Comparison of ENCODE assay signal across 8 mouse cellular contexts in genomic region chr2:130451086-130451726, GRCm38 (mm10). TPM values are rescaled to one million over a fixed set of nuclear protein-coding genes. Genes with fewer than 3 reads are reported as not detected.
DNase-seq lines count a peak whose midpoint lies in the region; ATAC-seq and TF ChIP-seq lines count a peak whose summit lies in the region.

No protein-coding gene starts in this region.

- no peak for DNase-seq in cerebellum, adult 2 months
- DNase-seq in cerebellum, postnatal 25 days = no peak
- no peak for DNase-seq in testis, postnatal 10 days (ENCODE audit: low spot score)
- DNase-seq in thymus, postnatal 4 days = no peak
- DNase-seq in layer of hippocampus, postnatal 25 days (ENCODE audit: extremely low spot score in 1 of 2, low spot score in 1 of 2) = no peak
- DNase-seq in thymus, postnatal 36 days = no peak

- H3K27ac ChIP-seq in cerebellum, adult 2 months (ENCODE audit: insufficient read depth, low read length) = no peak overlapping the region
- no peak overlapping the region for H3K27ac ChIP-seq in testis, adult 2 months (ENCODE audit: control insufficient read depth, insufficient read depth, low read depth, low read length)
- no peak overlapping the region for H3K27ac ChIP-seq in limb, embryonic 15.5 days

- no peaks in the 10 kb centered on the region for H3K27me3 ChIP-seq in cerebellum, adult 2 months (ENCODE audit: control insufficient read depth, insufficient read depth, low read length)
- no peaks in the 10 kb centered on the region for H3K27me3 ChIP-seq in testis, adult 2 months (ENCODE audit: control insufficient read depth, insufficient read depth, low read length)
- no peaks in the 10 kb centered on the region; the same call in 1 of the 2 replicates for H3K27me3 ChIP-seq in limb, embryonic 15.5 days

- peak overlapping the region; percentile 72 for H3K4me3 ChIP-seq in cerebellum, adult 2 months (replicated peaks; ENCODE audit: insufficient read depth, low read depth, low read length)
- peak overlapping the region; percentile 15; the same call in 1 of the 2 replicates for H3K4me3 ChIP-seq in testis, adult 2 months (ENCODE audit: control insufficient read depth, low read depth, low read length)
- H3K4me3 ChIP-seq in limb, embryonic 15.5 days = peak overlapping the region; percentile 93

- peaks cover 13% of the 10 kb centered on the region for H3K4me1 ChIP-seq in cerebellum, adult 2 months (ENCODE audit: control insufficient read depth, insufficient read depth, low read length)
- H3K4me1 ChIP-seq in testis, adult 2 months (ENCODE audit: control insufficient read depth, insufficient read depth, low read length) = peaks cover 9% of the 10 kb centered on the region
- peaks cover 24% of the 10 kb centered on the region for H3K4me1 ChIP-seq in limb, embryonic 15.5 days

- no peaks in the 10 kb centered on the region for H3K9me3 ChIP-seq in limb, embryonic 15.5 days

- no peak overlapping the region for H3K9ac ChIP-seq in limb, embryonic 15.5 days

- no peaks in the 10 kb centered on the region for H3K36me3 ChIP-seq in testis, adult 2 months (ENCODE audit: control insufficient read depth, insufficient read depth, low read length)
- no peaks in the 10 kb centered on the region for H3K36me3 ChIP-seq in limb, embryonic 15.5 days

- 26% methylated on average over 14 of the region's 14 CpGs for WGBS in cerebellum, adult 2 months
- 63% methylated on average over 14 of the region's 14 CpGs for WGBS in limb, embryonic 15.5 days

- H3K4me2 ChIP-seq in limb, embryonic 15.5 days = peak overlapping the region; percentile 84

- no peak for TF ChIP-seq CTCF in cerebellum, adult 2 months (IDR thresholded peaks at IDR 0.05; ENCODE audit: borderline replicate concordance, insufficient read depth, low read depth, low read length)
- no peak for TF ChIP-seq CTCF in testis, adult 2 months (IDR thresholded peaks at IDR 0.05; ENCODE audit: control insufficient read depth, insufficient read depth, insufficient replicate concordance, low read depth, low read length)

- no peak for ATAC-seq in limb, embryonic 15.5 days (ENCODE audit: insufficient number of reproducible peaks, low FRiP score, low TSS enrichment, low read depth)

- TF ChIP-seq POLR2A in cerebellum, adult 2 months (IDR thresholded peaks at IDR 0.05; ENCODE audit: borderline replicate concordance, insufficient read depth, low read length) = no peak
- no peak for TF ChIP-seq POLR2A in testis, adult 2 months (IDR thresholded peaks at IDR 0.05; ENCODE audit: control insufficient read depth, low read depth, low read length)

RNA-seq across cellular contexts. Expression of gene Ptpra, which starts 1.1 kb away (rescaled TPM):
- polyA plus RNA-seq in cerebellum, adult 2 months (2012; rRNA removed) = 157 and 159 TPM in 2 replicates
- polyA plus RNA-seq in testis, adult 2 months (2012; rRNA removed) = 11.0 and 11.6 TPM in 2 replicates
- 86.6 and 106 TPM in 2 replicates for polyA plus RNA-seq in limb, embryonic 15.5 days (2015; fragmentation: Nextera tagmentation; extraction: Ambion mirVana)
- total RNA-seq in layer of hippocampus, postnatal 25 days (2021) = 100 to 1,000 TPM; 322 to 337 TPM

RNA-seq across cellular contexts. Expression of gene Pced1a, which starts 26.7 kb away (rescaled TPM):
- polyA plus RNA-seq in cerebellum, adult 2 months (2012; rRNA removed) = 21.8 and 23.5 TPM in 2 replicates
- 46.3 and 48.0 TPM in 2 replicates for polyA plus RNA-seq in testis, adult 2 months (2012; rRNA removed)
- 16.2 and 17.2 TPM in 2 replicates for polyA plus RNA-seq in limb, embryonic 15.5 days (2015; fragmentation: Nextera tagmentation; extraction: Ambion mirVana)
- 10 to 100 TPM; 22.4 to 25.4 TPM for total RNA-seq in layer of hippocampus, postnatal 25 days (2021)

RNA-seq across cellular contexts. Expression of gene Vps16, which starts 27.1 kb away (rescaled TPM):
- polyA plus RNA-seq in cerebellum, adult 2 months (2012; rRNA removed) = 120 and 128 TPM in 2 replicates
- polyA plus RNA-seq in testis, adult 2 months (2012; rRNA removed) = 45.6 and 55.8 TPM in 2 replicates
- polyA plus RNA-seq in limb, embryonic 15.5 days (2015; fragmentation: Nextera tagmentation; extraction: Ambion mirVana) = 94.2 and 106 TPM in 2 replicates
- 10 to 100 TPM; 91.6 to 95.2 TPM for total RNA-seq in layer of hippocampus, postnatal 25 days (2021)

RNA-seq across cellular contexts. Expression of gene Tmem239, which starts 44.9 kb away (rescaled TPM):
- not detected in 2 replicates for polyA plus RNA-seq in cerebellum, adult 2 months (2012; rRNA removed)
- 251 and 255 TPM in 2 replicates for polyA plus RNA-seq in testis, adult 2 months (2012; rRNA removed)
- 0.14 and 0.15 TPM in 2 replicates for polyA plus RNA-seq in limb, embryonic 15.5 days (2015; fragmentation: Nextera tagmentation; extraction: Ambion mirVana)
- total RNA-seq in layer of hippocampus, postnatal 25 days (2021) = not detected

RNA-seq across cellular contexts. Expression of gene 1700020A23Rik, which starts 46.1 kb away (rescaled TPM):
- not detected in 2 replicates for polyA plus RNA-seq in cerebellum, adult 2 months (2012; rRNA removed)
- polyA plus RNA-seq in testis, adult 2 months (2012; rRNA removed) = 316 and 321 TPM in 2 replicates
- polyA plus RNA-seq in limb, embryonic 15.5 days (2015; fragmentation: Nextera tagmentation; extraction: Ambion mirVana) = 0.37 TPM in 1 of 2 replicates, not detected in the other
- total RNA-seq in layer of hippocampus, postnatal 25 days (2021) = not detected

Comparison
In these comparisons a context has a peak if more than half of its experiments do, and no peak if none do; other contexts are left out.
1. H3K4me3 ChIP-seq: peak in every context shown above with its lines; median percentile 93 in limb, embryonic 15.5 days; 72 in cerebellum, adult 2 months; 15 in testis, adult 2 months.